Mouse (Mus musculus): ENCODE results near the gene Icam1. TPM values are rescaled to one million over a fixed set of nuclear protein-coding genes. Genes with fewer than 3 reads are reported as not detected.
A peak's percentile ranks its signal among the peaks of the same experiment; 100 is the strongest.
"Not testable (repeated sequence)": the region's sequence is repeated elsewhere in the genome, so short reads cannot be mapped to it uniquely, and the experiment has no call there.

The Icam1 gene
- total and polyA plus RNA-seq, 2 experiments from 2014 or later, result 3.6 to 4.5 TPM

GRCm38 (mm10) chr9:21007313-21007952, 8.4 kb upstream of the Icam1 start:
- DNase-seq (ENCODE audit: low spot score), result no peak
- 0 out of 2 replicates have a peak, but pooled peaks cover 3% of the 10 kb centered on the region for H3K27me3 ChIP-seq (ENCODE audit: insufficient read depth, low read length)
- H3K27ac ChIP-seq (ENCODE audit: low read depth, low read length), result no peak overlapping the region
- H3K4me2 ChIP-seq (ENCODE audit: low read depth, low read length, poor library complexity, severe bottlenecking), result no peak overlapping the region
- WGBS, result 94% methylated on average over 10 of the region's 10 CpGs
- H3K9ac ChIP-seq (replicated peaks; ENCODE audit: low read length, poor library complexity, severe bottlenecking), result no peak overlapping the region
- TF ChIP-seq CTCF (IDR thresholded peaks at IDR 0.05), result no peak
- no peak overlapping the region for H3K4me3 ChIP-seq (ENCODE audit: low read depth, low read length)
- ATAC-seq (ENCODE audit: low FRiP score), result no peak
- peaks cover 35% of the 10 kb centered on the region for H3K36me3 ChIP-seq (ENCODE audit: insufficient read depth, low read length)
- H3K4me1 ChIP-seq (ENCODE audit: insufficient read depth, low read length), result no peaks in the 10 kb centered on the region
- H3K9me3 ChIP-seq (ENCODE audit: low read length), result no peaks in the 10 kb centered on the region

- Histone ChIP-seq H3K4me2 (ENCODE audit: low read depth, low read length, poor library complexity, severe bottlenecking) (no peak overlapping the region), H3K27ac (ENCODE audit: low read depth, low read length) (no peak overlapping the region), H3K4me1 (ENCODE audit: insufficient read depth, low read length) (no peaks in the 10 kb centered on the region), H3K4me3 (ENCODE audit: low read depth, low read length) (no peak overlapping the region), H3K9ac (replicated peaks; ENCODE audit: low read length, poor library complexity, severe bottlenecking) (no peak overlapping the region), H3K9me3 (ENCODE audit: low read length) (no peaks in the 10 kb centered on the region), H3K36me3 (ENCODE audit: insufficient read depth, low read length) (peaks cover 35% of the 10 kb centered on the region), H3K27me3 (ENCODE audit: insufficient read depth, low read length) (0 out of 2 replicates have a peak, but pooled peaks cover 3% of the 10 kb centered on the region)
- TF ChIP-seq CTCF (IDR thresholded peaks at IDR 0.05), result 0 out of 2 replicates have a peak, but pooled peaks have one; percentile 1
- 80% methylated on average over 7 of the region's 7 CpGs for WGBS
- ATAC-seq (ENCODE audit: low FRiP score) (no peak), DNase-seq (ENCODE audit: low spot score) (no peak)
Observed at GRCm38 (mm10) chr9:21008007-21008406, 7.8 kb upstream of the Icam1 start.

- Histone ChIP-seq H3K9ac (replicated peaks; ENCODE audit: low read length, poor library complexity, severe bottlenecking) (no peak overlapping the region), H3K27ac (ENCODE audit: low read depth, low read length) (no peak overlapping the region), H3K4me1 (ENCODE audit: insufficient read depth, low read length) (no peaks in the 10 kb centered on the region), H3K36me3 (ENCODE audit: insufficient read depth, low read length) (peaks cover 32% of the 10 kb centered on the region), H3K4me3 (ENCODE audit: low read depth, low read length) (no peak overlapping the region), H3K4me2 (ENCODE audit: low read depth, low read length, poor library complexity, severe bottlenecking) (no peak overlapping the region), H3K9me3 (ENCODE audit: low read length) (no peaks in the 10 kb centered on the region), H3K27me3 (ENCODE audit: insufficient read depth, low read length) (peaks cover 11% of the 10 kb centered on the region; the same call in 1 of the 2 replicates)
- 73% methylated on average over 2 of the region's 2 CpGs for WGBS
- DNase-seq (ENCODE audit: low spot score), result no peak
- ATAC-seq (ENCODE audit: low FRiP score), result no peak
- TF ChIP-seq CTCF (IDR thresholded peaks at IDR 0.05), result no peak
Observed at GRCm38 (mm10) chr9:21010362-21010761, 5.4 kb upstream of the Icam1 start.

GRCm38 (mm10) chr9:21010939-21011541, 4.7 kb upstream of the Icam1 start:
- not testable (repeated sequence) for H3K4me2 ChIP-seq (ENCODE audit: low read depth, low read length, poor library complexity, severe bottlenecking); DNase-seq (ENCODE audit: low spot score); H3K4me3 ChIP-seq (ENCODE audit: low read depth, low read length); ATAC-seq (ENCODE audit: low FRiP score); H3K4me1 ChIP-seq (ENCODE audit: insufficient read depth, low read length); H3K9ac ChIP-seq (replicated peaks; ENCODE audit: low read length, poor library complexity, severe bottlenecking); H3K27ac ChIP-seq (ENCODE audit: low read depth, low read length); H3K9me3 ChIP-seq (ENCODE audit: low read length)
- Histone ChIP-seq H3K36me3 (ENCODE audit: insufficient read depth, low read length) (peaks cover 26% of the 10 kb centered on the region), H3K27me3 (ENCODE audit: insufficient read depth, low read length) (peaks cover 17% of the 10 kb centered on the region; the same call in 1 of the 2 replicates)
- 77% methylated on average over 9 of the region's 9 CpGs for WGBS

GRCm38 (mm10) chr9:21011846-21012312, 3.9 kb upstream of the Icam1 start:
- Histone ChIP-seq H3K4me3 (ENCODE audit: low read depth, low read length) (no peak overlapping the region), H3K9me3 (ENCODE audit: low read length) (no peaks in the 10 kb centered on the region), H3K9ac (replicated peaks; ENCODE audit: low read length, poor library complexity, severe bottlenecking) (no peak overlapping the region), H3K4me2 (ENCODE audit: low read depth, low read length, poor library complexity, severe bottlenecking) (no peak overlapping the region), H3K36me3 (ENCODE audit: insufficient read depth, low read length) (peaks cover 20% of the 10 kb centered on the region), H3K27me3 (ENCODE audit: insufficient read depth, low read length) (peaks cover 17% of the 10 kb centered on the region; the same call in 1 of the 2 replicates), H3K4me1 (ENCODE audit: insufficient read depth, low read length) (no peaks in the 10 kb centered on the region), H3K27ac (ENCODE audit: low read depth, low read length) (no peak overlapping the region)
- TF ChIP-seq CTCF (IDR thresholded peaks at IDR 0.05), result no peak
- DNase-seq (ENCODE audit: low spot score) (no peak), ATAC-seq (ENCODE audit: low FRiP score) (no peak)
- WGBS, result 75% methylated on average over 5 of the region's 5 CpGs

- H3K27ac ChIP-seq (ENCODE audit: low read depth, low read length), result no peak overlapping the region
- no peak for TF ChIP-seq CTCF (IDR thresholded peaks at IDR 0.05)
Observed at GRCm38 (mm10) chr9:21012368-21012767, 3.4 kb upstream of the Icam1 start.

More at GRCm38 (mm10) chr9:21012368-21012767, 3.4 kb upstream of the Icam1 start:
- WGBS, result 50% methylated on average over 1 of the region's 1 CpGs
- Histone ChIP-seq H3K4me3 (ENCODE audit: low read depth, low read length) (no peak overlapping the region), H3K4me1 (ENCODE audit: insufficient read depth, low read length) (no peaks in the 10 kb centered on the region), H3K9ac (replicated peaks; ENCODE audit: low read length, poor library complexity, severe bottlenecking) (no peak overlapping the region), H3K9me3 (ENCODE audit: low read length) (no peaks in the 10 kb centered on the region), H3K36me3 (ENCODE audit: insufficient read depth, low read length) (peaks cover 15% of the 10 kb centered on the region), H3K27me3 (ENCODE audit: insufficient read depth, low read length) (peaks cover 22% of the 10 kb centered on the region), H3K4me2 (ENCODE audit: low read depth, low read length, poor library complexity, severe bottlenecking) (no peak overlapping the region)
- DNase-seq (ENCODE audit: low spot score) (no peak), ATAC-seq (ENCODE audit: low FRiP score) (no peak)
